In genomic region chr17:25264453-25264852, GRCm38 (mm10) we compare ENCODE assay signal across 11 mouse cellular contexts. TPM values are rescaled to one million over a fixed set of nuclear protein-coding genes. Genes with fewer than 3 reads are reported as not detected.
DNase-seq lines count a peak whose midpoint lies in the region; ATAC-seq and TF ChIP-seq lines count a peak whose summit lies in the region.
"Had no signal": no experiment of that assay in that cellular context is flagged by ENCODE, and none has a peak within 500 bp of the region (broad histone marks: within the 10 kb centered on the region; RNA-seq: fewer than 3 reads in every experiment).

No protein-coding gene starts in this region.

- ATAC-seq in kidney, embryonic 14.5 days (ENCODE audit: low FRiP score, low TSS enrichment) = no peak
- ATAC-seq in intestine, embryonic 16.5 days = no peak

- H3K27me3 ChIP-seq in kidney, embryonic 14.5 days (ENCODE audit: control insufficient read depth, insufficient read depth, low read length) = no peaks in the 10 kb centered on the region
- H3K27me3 ChIP-seq in E14TG2a.4 (ENCODE audit: insufficient read depth, low read length) = no peaks in the 10 kb centered on the region
- no peaks in the 10 kb centered on the region for H3K27me3 ChIP-seq in intestine, embryonic 16.5 days (replicated peaks; ENCODE audit: control insufficient read depth, insufficient read depth, low read length)

- no peak overlapping the region for H3K9ac ChIP-seq in kidney, embryonic 14.5 days (ENCODE audit: low read depth, low read length)
- no peak overlapping the region for H3K9ac ChIP-seq in intestine, embryonic 16.5 days (ENCODE audit: low read depth, low read length)

- H3K27ac ChIP-seq in kidney, embryonic 14.5 days (ENCODE audit: low read depth, low read length) = no peak overlapping the region
- H3K27ac ChIP-seq in intestine, embryonic 16.5 days (ENCODE audit: low read length) = no peak overlapping the region

- H3K4me1 ChIP-seq in kidney, embryonic 14.5 days (ENCODE audit: control insufficient read depth, insufficient read depth, low read length) = no peaks in the 10 kb centered on the region
- peaks cover 45% of the 10 kb centered on the region for H3K4me1 ChIP-seq in E14TG2a.4 (replicated peaks; ENCODE audit: low read depth, low read length)
- no peaks in the 10 kb centered on the region for H3K4me1 ChIP-seq in intestine, embryonic 16.5 days (ENCODE audit: control insufficient read depth, insufficient read depth, low read length)

- H3K4me3 ChIP-seq in kidney, embryonic 14.5 days (ENCODE audit: low read length) = no peak overlapping the region
- no peak overlapping the region for H3K4me3 ChIP-seq in E14TG2a.4 (replicated peaks; ENCODE audit: low read length)
- H3K4me3 ChIP-seq in intestine, embryonic 16.5 days (ENCODE audit: low read length) = no peak overlapping the region
- H3K4me3 ChIP-seq: erythroblast, embryonic 14.5 days had no signal

- no peaks in the 10 kb centered on the region for H3K9me3 ChIP-seq in kidney, embryonic 14.5 days (ENCODE audit: control insufficient read depth, low read length)
- no peaks in the 10 kb centered on the region for H3K9me3 ChIP-seq in E14TG2a.4 (ENCODE audit: low read length)
- H3K9me3 ChIP-seq in intestine, embryonic 16.5 days (ENCODE audit: control insufficient read depth, low read length) = no peaks in the 10 kb centered on the region

- peaks cover 79% of the 10 kb centered on the region for H3K36me3 ChIP-seq in kidney, embryonic 14.5 days (ENCODE audit: control insufficient read depth, insufficient read depth, low read length)
- H3K36me3 ChIP-seq in E14TG2a.4 (ENCODE audit: insufficient read depth, low read length) = peaks cover 84% of the 10 kb centered on the region
- H3K36me3 ChIP-seq in intestine, embryonic 16.5 days (ENCODE audit: control insufficient read depth, insufficient read depth, low read length) = peaks cover 48% of the 10 kb centered on the region

- TF ChIP-seq CTCF in E14TG2a.4 (conservative IDR thresholded peaks at IDR 0.05; ENCODE audit: low read length) = 0 out of 2 replicates have a peak, but pooled peaks have one; percentile 18

- 72% methylated on average over 3 of the region's 3 CpGs for WGBS in kidney, embryonic 14.5 days
- WGBS in intestine, embryonic 16.5 days = 55% methylated on average over 3 of the region's 3 CpGs

- no peak overlapping the region for H3K4me2 ChIP-seq in kidney, embryonic 14.5 days (replicated peaks; ENCODE audit: low read depth, low read length)
- no peak overlapping the region for H3K4me2 ChIP-seq in intestine, embryonic 16.5 days (ENCODE audit: low read depth, low read length)

- peak; percentile 35 for DNase-seq in kidney, adult 11 months
- peak; percentile 79 for DNase-seq in adrenal gland, adult 2 months
- peak; percentile 54 for DNase-seq in heart, postnatal 4 days
- no peak for DNase-seq in left cerebral cortex, adult 8-10 months (ENCODE audit: low spot score in 2 of 2)
- no peak for DNase-seq in thymus, postnatal 0 days (ENCODE audit: low spot score)
- DNase-seq: midbrain, embryonic 14.5 days had no signal

RNA-seq across cellular contexts. Expression of gene Baiap3, which starts 8.3 kb away (rescaled TPM):
- polyA plus RNA-seq in kidney, embryonic 14.5 days (2014; fragmentation: Nextera tagmentation; extraction: Ambion mirVana) = 0.76 and 1.9 TPM in 2 replicates
- 10 to 100 TPM in 1 of 2 experiments, 1 to 10 TPM in 1; 9.7 to 10.1 TPM for total RNA-seq in adrenal gland, adult 2 months (2021)
- 84.6 and 90.0 TPM in 2 replicates for polyA plus RNA-seq in adrenal gland, adult 2 months (2012; rRNA removed)
- total RNA-seq in heart, postnatal 4 days (2021) = under 1 TPM; 0.14 to 0.31 TPM
- total RNA-seq in left cerebral cortex, adult 8-10 months (2022) = 10 to 100 TPM; 14.5 to 33.9 (median 31.2) TPM
- polyA plus RNA-seq in intestine, embryonic 16.5 days (2015; fragmentation: Nextera tagmentation; extraction: Ambion mirVana) = 2.5 and 4.0 TPM in 2 replicates
- 28.9 and 32.5 TPM in 2 replicates for polyA plus RNA-seq in thymus, postnatal 0 days (2015; fragmentation: Nextera tagmentation; extraction: Ambion mirVana)
- polyA plus RNA-seq: erythroblast, embryonic 14.5 days had no signal

RNA-seq across cellular contexts. Expression of gene Ube2i, which starts 10.0 kb away (rescaled TPM):
- 675 and 744 TPM in 2 replicates for polyA plus RNA-seq in kidney, embryonic 14.5 days (2014; fragmentation: Nextera tagmentation; extraction: Ambion mirVana)
- 100 to 1,000 TPM; 225 to 248 TPM for total RNA-seq in adrenal gland, adult 2 months (2021)
- polyA plus RNA-seq in adrenal gland, adult 2 months (2012; rRNA removed) = 79.5 and 103 TPM in 2 replicates
- 100 to 1,000 TPM; 219 to 221 TPM for total RNA-seq in heart, postnatal 4 days (2021)
- total RNA-seq in left cerebral cortex, adult 8-10 months (2022) = 100 to 1,000 TPM; 228 to 239 (median 235) TPM
- 430 and 478 TPM in 2 replicates for polyA plus RNA-seq in intestine, embryonic 16.5 days (2015; fragmentation: Nextera tagmentation; extraction: Ambion mirVana)
- 772 and 787 TPM in 2 replicates for polyA plus RNA-seq in thymus, postnatal 0 days (2015; fragmentation: Nextera tagmentation; extraction: Ambion mirVana)

RNA-seq across cellular contexts. Expression of gene Tsr3, which starts 24.5 kb away (rescaled TPM):
- polyA plus RNA-seq in kidney, embryonic 14.5 days (2014; fragmentation: Nextera tagmentation; extraction: Ambion mirVana) = 48.9 and 51.4 TPM in 2 replicates
- total RNA-seq in adrenal gland, adult 2 months (2021) = 10 to 100 TPM; 18.5 to 25.1 TPM
- polyA plus RNA-seq in adrenal gland, adult 2 months (2012; rRNA removed) = 24.1 and 28.9 TPM in 2 replicates
- 10 to 100 TPM; 12.7 to 14.0 TPM for total RNA-seq in heart, postnatal 4 days (2021)
- total RNA-seq in left cerebral cortex, adult 8-10 months (2022) = 10 to 100 TPM; 18.4 to 26.5 (median 24.7) TPM
- 33.1 and 37.0 TPM in 2 replicates for polyA plus RNA-seq in intestine, embryonic 16.5 days (2015; fragmentation: Nextera tagmentation; extraction: Ambion mirVana)
- 73.5 and 74.0 TPM in 2 replicates for polyA plus RNA-seq in thymus, postnatal 0 days (2015; fragmentation: Nextera tagmentation; extraction: Ambion mirVana)

RNA-seq across cellular contexts. Expression of gene Gnptg, which starts 24.5 kb away (rescaled TPM):
- 33.8 and 41.5 TPM in 2 replicates for polyA plus RNA-seq in kidney, embryonic 14.5 days (2014; fragmentation: Nextera tagmentation; extraction: Ambion mirVana)
- total RNA-seq in adrenal gland, adult 2 months (2021) = 10 to 100 TPM; 50.4 to 50.6 TPM
- polyA plus RNA-seq in adrenal gland, adult 2 months (2012; rRNA removed) = 32.6 and 40.0 TPM in 2 replicates
- total RNA-seq in heart, postnatal 4 days (2021) = 10 to 100 TPM; 11.2 to 14.9 TPM
- total RNA-seq in left cerebral cortex, adult 8-10 months (2022) = 10 to 100 TPM; 73.0 to 83.6 (median 76.1) TPM
- 40.6 and 45.8 TPM in 2 replicates for polyA plus RNA-seq in intestine, embryonic 16.5 days (2015; fragmentation: Nextera tagmentation; extraction: Ambion mirVana)
- polyA plus RNA-seq in thymus, postnatal 0 days (2015; fragmentation: Nextera tagmentation; extraction: Ambion mirVana) = 60.4 and 61.6 TPM in 2 replicates

RNA-seq across cellular contexts. Expression of gene Prss34, which starts 33.7 kb away (rescaled TPM):
- polyA plus RNA-seq in kidney, embryonic 14.5 days (2014; fragmentation: Nextera tagmentation; extraction: Ambion mirVana) = not detected in 2 replicates
- under 1 TPM; 0.23 to 0.48 TPM for total RNA-seq in adrenal gland, adult 2 months (2021)
- not detected in 2 replicates for polyA plus RNA-seq in adrenal gland, adult 2 months (2012; rRNA removed)
- 1 to 10 TPM; 1.9 to 2.4 TPM for total RNA-seq in heart, postnatal 4 days (2021)
- total RNA-seq in left cerebral cortex, adult 8-10 months (2022) = not detected
- polyA plus RNA-seq in intestine, embryonic 16.5 days (2015; fragmentation: Nextera tagmentation; extraction: Ambion mirVana) = 0.39 and 0.62 TPM in 2 replicates
- polyA plus RNA-seq in thymus, postnatal 0 days (2015; fragmentation: Nextera tagmentation; extraction: Ambion mirVana) = 1.2 and 2.1 TPM in 2 replicates
- total RNA-seq: layer of hippocampus, postnatal 36 days had no signal
- polyA plus RNA-seq: midbrain, embryonic 14.5 days had no signal

Comparison
In these comparisons a context has a peak if more than half of its experiments do, and no peak if none do; other contexts are left out.
1. DNase-seq: peak in kidney, adult 11 months (single experiment), adrenal gland, adult 2 months (single experiment) and heart, postnatal 4 days (single experiment); none in left cerebral cortex, adult 8-10 months (0 of 2) and thymus, postnatal 0 days (single experiment).